Mouse (Mus musculus) activated CD4-positive, CD25-positive, alpha-beta regulatory T cell, adult 4 months (primary cell): Measurements from ENCODE around the gene Prkce. TPM values are rescaled to one million over a fixed set of nuclear protein-coding genes. Genes with fewer than 3 reads are reported as not detected.

ENCODE experiments used
- ATAC-seq: one replicate; pipeline ENCODE4 v1.8.0; 2017
- polyA plus RNA-seq, 2 experiments: library from polyadenylated mRNA; unstranded; fragments of 100-300 nt; shearing (Covaris generic); gene quantifications; one replicate each; pipeline ENCODE4 v1.2.1; 2017

Prkce gene
- polyA plus RNA-seq, 2 experiments from 2014 or later: 2.1 to 2.9 TPM

- no peak for ATAC-seq
Observed at GRCm38 (mm10) chr17:86651091-86651490, 483.5 kb downstream of the Prkce start.

GRCm38 (mm10) chr17:86652751-86653150 is 485.2 kb downstream of the Prkce start:
- ATAC-seq: no peak

- ATAC-seq: no peak
Observed at GRCm38 (mm10) chr17:86656369-86656768, 488.8 kb downstream of the Prkce start.

- no peak for ATAC-seq
Observed at GRCm38 (mm10) chr17:86662301-86662700, 494.7 kb downstream of the Prkce start.

GRCm38 (mm10) chr17:86663471-86663870 is 495.9 kb downstream of the Prkce start:
- no peak for ATAC-seq

- no peak for ATAC-seq
Observed at GRCm38 (mm10) chr17:86667836-86668600, 500.4 kb downstream of the Prkce start.

- no peak for ATAC-seq
Observed at GRCm38 (mm10) chr17:86669641-86670373, 502.2 kb downstream of the Prkce start.

- no peak for ATAC-seq
Observed at GRCm38 (mm10) chr17:86670731-86671130, 503.1 kb downstream of the Prkce start.

GRCm38 (mm10) chr17:86674971-86675370 is 507.4 kb downstream of the Prkce start:
- ATAC-seq: no peak

GRCm38 (mm10) chr17:86676336-86676735 is 508.8 kb downstream of the Prkce start:
- no peak for ATAC-seq

GRCm38 (mm10) chr17:86676909-86677308 is 509.3 kb downstream of the Prkce start:
- ATAC-seq: no peak

- ATAC-seq: no peak
Observed at GRCm38 (mm10) chr17:86685263-86685662, 517.7 kb downstream of the Prkce start.

- ATAC-seq: no peak
Observed at GRCm38 (mm10) chr17:86687021-86687420, 519.4 kb downstream of the Prkce start.

GRCm38 (mm10) chr17:86690871-86691390 is 523.3 kb downstream of the Prkce start:
- no peak for ATAC-seq

GRCm38 (mm10) chr17:86697751-86698150 is 530.2 kb downstream of the Prkce start:
- ATAC-seq: no peak

- ATAC-seq: no peak
Observed at GRCm38 (mm10) chr17:86703336-86703735, 535.8 kb downstream of the Prkce start.

- no peak for ATAC-seq
Observed at GRCm38 (mm10) chr17:86705236-86705635, 537.7 kb downstream of the Prkce start.

GRCm38 (mm10) chr17:86706467-86706866 is 538.9 kb downstream of the Prkce start:
- no peak for ATAC-seq

Other genes starting within 250 kb of the Prkce start
- 10 to 100 TPM in 1 of 2 experiments, 1 to 10 TPM in 1; 9.5 to 10.9 TPM for gene Srbd1, start 22.6 kb upstream of the Prkce start, polyA plus RNA-seq